Comparison of ENCODE assay signal across 13 mouse cellular contexts in the genomic region with DNA sequence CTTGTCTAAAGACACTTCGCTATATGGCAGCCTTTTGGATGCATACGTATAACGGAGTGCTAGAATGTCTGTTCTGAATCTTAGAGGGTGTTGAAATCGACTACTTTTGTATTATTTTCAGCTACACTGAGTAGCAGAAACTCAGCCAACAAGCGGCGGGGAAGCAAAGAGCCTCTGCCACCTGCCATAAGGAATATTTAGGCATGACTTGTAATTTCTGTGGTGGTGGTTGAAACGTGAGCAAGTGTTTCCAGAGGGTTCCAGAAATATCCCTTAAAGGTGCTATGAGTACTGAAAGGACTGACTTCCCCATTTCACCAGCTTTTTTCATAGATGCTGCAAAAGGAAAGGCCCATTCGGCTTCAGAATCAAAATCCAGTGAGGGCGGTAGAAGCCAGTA.
DNase-seq lines count a peak whose midpoint lies in the region; ATAC-seq lines count a peak whose summit lies in the region.
"Had no signal": no experiment of that assay in that cellular context is flagged by ENCODE, and none has a peak within 500 bp of the region (broad histone marks: within the 10 kb centered on the region; RNA-seq: fewer than 3 reads in every experiment).

No protein-coding gene starts in this region.

- peak; percentile 15 for ATAC-seq in frontal cortex, adult (ENCODE audit: low TSS enrichment)

- intact Hi-C loops in left cerebral cortex, postnatal 14 days (cut with DNase I) = loop anchor here (5.0 kb wide), 1 partner anchor 41 kb away; no protein-coding TSS in a partner anchor

- no peak for DNase-seq in frontal cortex, postnatal 14 days (ENCODE audit: low spot score in 2 of 2)
- peak; percentile 54 for DNase-seq in cerebellum, adult 11 months
- peak; percentile 86 for DNase-seq in cerebellum, adult 9-10 months
- peak; percentile 43 to 66 for DNase-seq in left cerebral cortex, postnatal 14 days (ENCODE audit: low spot score in 2 of 2)
- no peak for DNase-seq in adrenal gland, adult 2 months
- DNase-seq in kidney, postnatal 14 days = no peak
- DNase-seq: embryo, embryonic 11 days; gastrocnemius, postnatal 36 days; lung, adult 18-20 months; lung, postnatal 14 days; midbrain, embryonic 14.5 days; spleen, adult 18-20 months had no signal

Comparison
In these comparisons a context has a peak if more than half of its experiments do, and no peak if none do; other contexts are left out.
1. DNase-seq: peak in cerebellum, adult 11 months (single experiment), cerebellum, adult 9-10 months (single experiment) and left cerebral cortex, postnatal 14 days (2 of 2); none in frontal cortex, postnatal 14 days (0 of 2), adrenal gland, adult 2 months (single experiment) and kidney, postnatal 14 days (single experiment).